Mouse (Mus musculus): ENCODE data around the gene Zfp277. TPM values are rescaled to one million over a fixed set of nuclear protein-coding genes. Genes with fewer than 3 reads are reported as not detected.

Zfp277 gene
- polyA plus RNA-seq, 1 experiment from 2014 or later: 39.0 TPM

DNA sequence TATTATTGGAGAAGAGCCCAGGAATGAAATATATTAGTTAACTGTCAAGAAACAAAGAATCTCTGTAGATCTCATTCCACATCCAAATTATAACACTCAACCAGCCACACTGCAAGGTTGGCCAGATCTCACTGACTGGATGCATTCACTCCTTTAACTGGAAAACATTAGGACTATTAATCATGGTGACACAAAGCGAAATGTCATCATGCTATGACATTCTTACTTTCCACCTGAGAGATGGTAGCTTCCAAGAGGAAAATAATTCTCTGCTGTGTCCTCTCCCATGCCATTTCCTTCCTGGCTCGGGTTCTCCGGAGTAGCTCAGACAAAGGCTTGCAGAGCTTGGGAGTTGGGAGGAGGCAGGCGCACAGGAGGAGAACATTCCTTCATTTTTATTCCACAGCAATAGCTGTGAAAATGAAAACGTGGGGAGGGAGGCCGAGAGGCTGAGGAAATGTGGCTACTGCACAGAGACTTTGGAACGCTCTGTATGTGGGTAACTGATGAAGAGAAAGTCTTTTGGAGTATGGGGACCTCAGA is 17.1 kb upstream of the Zfp277 start:
- DNase-seq (ENCODE audit: low spot score): no peak
- H3K27ac ChIP-seq (replicated peaks): 0 out of 2 replicates have a peak overlapping the region, but pooled peaks have one; percentile 0
- no peaks in the 10 kb centered on the region for H3K36me3 ChIP-seq (replicated peaks)
- H3K4me1 ChIP-seq: peaks cover 52% of the 10 kb centered on the region
- 67% methylated on average over 7 of the region's 7 CpGs for WGBS
- no peaks in the 10 kb centered on the region for H3K27me3 ChIP-seq (replicated peaks; ENCODE audit: low read depth, poor library complexity, severe bottlenecking)
- no peak overlapping the region for H3K4me3 ChIP-seq
- H3K9me3 ChIP-seq: no peaks in the 10 kb centered on the region

GRCm38 (mm10) chr12:40459673-40460265 is 14.1 kb upstream of the Zfp277 start:
- DNase-seq (ENCODE audit: low spot score): no peak
- 75% methylated on average over 6 of the region's 6 CpGs for WGBS
- H3K4me3 ChIP-seq: no peak overlapping the region
- no peaks in the 10 kb centered on the region for H3K9me3 ChIP-seq
- no peaks in the 10 kb centered on the region for H3K27me3 ChIP-seq (replicated peaks; ENCODE audit: low read depth, poor library complexity, severe bottlenecking)
- peaks cover 39% of the 10 kb centered on the region for H3K4me1 ChIP-seq
- H3K27ac ChIP-seq (replicated peaks): no peak overlapping the region
- no peaks in the 10 kb centered on the region for H3K36me3 ChIP-seq (replicated peaks)

- H3K36me3 ChIP-seq (replicated peaks): no peaks in the 10 kb centered on the region
- no peak overlapping the region for H3K4me3 ChIP-seq
- H3K9me3 ChIP-seq: no peaks in the 10 kb centered on the region
- H3K27me3 ChIP-seq (replicated peaks; ENCODE audit: low read depth, poor library complexity, severe bottlenecking): no peaks in the 10 kb centered on the region
- WGBS: 69% methylated on average over 3 of the region's 3 CpGs
- no peak overlapping the region for H3K27ac ChIP-seq (replicated peaks)
- peaks cover 31% of the 10 kb centered on the region for H3K4me1 ChIP-seq
- DNase-seq (ENCODE audit: low spot score): no peak
These were observed 13.3 kb upstream of the Zfp277 start for GRCm38 (mm10) chr12:40458977-40459376.

- Histone ChIP-seq H3K27me3 (replicated peaks; ENCODE audit: low read depth, poor library complexity, severe bottlenecking) (no peaks in the 10 kb centered on the region), H3K36me3 (replicated peaks) (peaks cover 4% of the 10 kb centered on the region; the same call in 1 of the 2 replicates)
- WGBS: 89% methylated on average over 2 of the region's 2 CpGs
These were observed 10.8 kb upstream of the Zfp277 start for GRCm38 (mm10) chr12:40456517-40456916.

GRCm38 (mm10) chr12:40449119-40449795 is 3.6 kb upstream of the Zfp277 start:
- Histone ChIP-seq H3K4me1 (peaks cover 38% of the 10 kb centered on the region), H3K36me3 (replicated peaks) (peaks cover 4% of the 10 kb centered on the region; the same call in 1 of the 2 replicates), H3K9me3 (no peaks in the 10 kb centered on the region), H3K4me3 (no peak overlapping the region), H3K27ac (replicated peaks) (no peak overlapping the region), H3K27me3 (replicated peaks; ENCODE audit: low read depth, poor library complexity, severe bottlenecking) (0 out of 2 replicates have a peak, but pooled peaks cover 4% of the 10 kb centered on the region)
- no peak for DNase-seq (ENCODE audit: low spot score)
- WGBS: 60% methylated on average over 9 of the region's 9 CpGs

More at GRCm38 (mm10) chr12:40456517-40456916, 10.8 kb upstream of the Zfp277 start:
- H3K4me3 ChIP-seq: no peak overlapping the region
- DNase-seq (ENCODE audit: low spot score): no peak
- H3K4me1 ChIP-seq: peaks cover 18% of the 10 kb centered on the region
- no peak overlapping the region for H3K27ac ChIP-seq (replicated peaks)
- no peaks in the 10 kb centered on the region for H3K9me3 ChIP-seq

DNA sequence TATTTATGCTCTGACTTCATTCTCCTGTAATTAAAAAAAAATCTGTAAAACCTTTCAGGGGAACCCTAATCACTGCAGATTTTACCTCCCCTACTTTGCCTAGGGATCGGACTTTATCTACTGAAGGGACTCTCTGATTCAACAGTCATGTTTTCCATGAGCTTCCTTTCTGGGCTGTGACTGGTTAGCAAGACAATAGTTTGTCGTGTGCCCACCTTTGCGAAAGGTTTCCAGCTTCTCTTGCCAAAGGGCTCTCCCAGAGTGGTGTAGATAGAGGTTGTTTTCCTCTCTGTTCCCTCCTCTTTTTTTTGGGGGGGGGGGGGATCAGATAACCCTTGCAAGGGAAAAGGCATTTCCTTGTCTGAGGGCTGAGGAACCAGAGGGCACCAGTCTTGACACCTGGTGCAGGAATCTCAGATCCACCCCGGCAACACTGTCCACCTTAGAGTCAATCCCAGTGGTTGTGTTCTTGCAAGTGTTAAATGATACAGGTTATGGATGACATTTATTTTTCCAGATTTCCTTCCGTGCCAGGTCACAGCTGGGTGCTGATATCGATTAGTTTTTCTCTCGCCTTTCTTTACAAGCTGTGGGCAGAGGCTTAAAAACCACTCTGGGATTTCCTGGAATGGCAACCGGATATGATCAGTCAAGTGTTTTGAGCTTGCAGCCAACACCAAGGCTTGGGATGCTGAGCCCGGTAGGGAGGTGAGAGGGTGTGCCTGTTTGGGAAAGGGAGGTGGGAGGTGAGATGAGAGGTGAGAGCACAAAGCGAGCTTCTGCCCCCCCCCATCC is 2.1 kb upstream of the Zfp277 start:
- Histone ChIP-seq H3K4me1 (peaks cover 39% of the 10 kb centered on the region), H3K36me3 (replicated peaks) (peaks cover 3% of the 10 kb centered on the region; the same call in 1 of the 2 replicates), H3K27ac (replicated peaks) (no peak overlapping the region; the same call in 1 of the 2 replicates), H3K9me3 (no peaks in the 10 kb centered on the region), H3K4me3 (peak overlapping the region; percentile 76), H3K27me3 (replicated peaks; ENCODE audit: low read depth, poor library complexity, severe bottlenecking) (0 out of 2 replicates have a peak, but pooled peaks cover 4% of the 10 kb centered on the region)
- WGBS: 20% methylated on average over 10 of the region's 10 CpGs
- DNase-seq (ENCODE audit: low spot score): no peak

GRCm38 (mm10) chr12:40446450-40447381 is 1.0 kb upstream of the Zfp277 start:
- Histone ChIP-seq H3K9me3 (no peaks in the 10 kb centered on the region), H3K4me3 (peak overlapping the region; percentile 76), H3K36me3 (replicated peaks) (no peaks in the 10 kb centered on the region), H3K4me1 (peaks cover 40% of the 10 kb centered on the region), H3K27me3 (replicated peaks; ENCODE audit: low read depth, poor library complexity, severe bottlenecking) (0 out of 2 replicates have a peak, but pooled peaks cover 4% of the 10 kb centered on the region), H3K27ac (replicated peaks) (peak overlapping the region; percentile 90)
- WGBS: under 1% methylated on average over 44 of the region's 44 CpGs
- peak; percentile 77 for DNase-seq (ENCODE audit: low spot score)

- no peaks in the 10 kb centered on the region for H3K36me3 ChIP-seq (replicated peaks)
- H3K4me1 ChIP-seq: peaks cover 40% of the 10 kb centered on the region
- 0 out of 2 replicates have a peak, but pooled peaks cover 4% of the 10 kb centered on the region for H3K27me3 ChIP-seq (replicated peaks; ENCODE audit: low read depth, poor library complexity, severe bottlenecking)
- 2% methylated on average over 16 of the region's 16 CpGs for WGBS
- DNase-seq (ENCODE audit: low spot score): no peak
- peak overlapping the region; percentile 90 for H3K27ac ChIP-seq (replicated peaks)
- no peaks in the 10 kb centered on the region for H3K9me3 ChIP-seq
- H3K4me3 ChIP-seq: peak overlapping the region; percentile 76
These were observed 496 bp downstream of the Zfp277 start for GRCm38 (mm10) chr12:40445206-40445605.

DNA sequence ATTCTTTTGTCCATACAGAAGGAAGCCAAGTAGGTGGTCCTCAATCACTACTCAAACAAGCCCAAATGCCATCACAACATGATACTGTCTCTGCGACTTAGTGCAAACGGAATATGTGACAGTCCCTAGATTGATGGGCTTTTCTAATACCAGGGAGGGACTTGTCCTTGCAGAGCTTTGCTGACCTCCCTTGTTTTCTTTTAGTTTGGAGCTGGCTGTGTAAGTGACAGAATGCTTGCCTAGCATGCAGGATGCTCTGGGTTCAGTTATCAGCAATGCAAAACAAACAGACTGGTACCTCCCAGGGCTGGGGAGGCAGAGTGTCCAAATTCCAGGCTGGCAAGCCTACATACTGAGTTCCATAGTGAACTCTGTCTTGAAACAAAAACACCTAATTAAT is 7.7 kb downstream of the Zfp277 start:
- Histone ChIP-seq H3K27ac (replicated peaks) (no peak overlapping the region), H3K36me3 (replicated peaks) (no peaks in the 10 kb centered on the region)
- 35% methylated on average over 2 of the region's 2 CpGs for WGBS

DNA sequence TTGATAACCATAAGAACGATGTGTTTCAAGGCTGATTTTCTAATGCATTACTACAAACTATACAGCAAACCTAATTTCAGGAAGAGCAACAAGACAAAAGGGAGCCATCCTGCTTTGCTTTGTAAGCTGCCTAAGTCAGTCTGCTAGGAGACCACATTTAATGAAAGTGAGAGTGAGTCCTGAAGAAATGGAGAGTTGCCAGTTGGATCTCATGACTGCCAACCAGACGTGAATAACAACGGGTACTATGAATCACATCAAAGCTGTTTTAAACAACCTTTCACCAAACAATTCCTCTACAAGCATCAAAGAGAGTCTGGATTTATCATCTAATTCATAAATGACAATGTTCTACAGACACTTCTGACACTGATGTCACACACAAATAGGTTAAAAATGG is 11.6 kb downstream of the Zfp277 start:
- no peak for DNase-seq (ENCODE audit: low spot score)
- H3K9me3 ChIP-seq: no peaks in the 10 kb centered on the region
- H3K36me3 ChIP-seq (replicated peaks): no peaks in the 10 kb centered on the region
- 86% methylated on average over 3 of the region's 3 CpGs for WGBS
- no peaks in the 10 kb centered on the region for H3K27me3 ChIP-seq (replicated peaks; ENCODE audit: low read depth, poor library complexity, severe bottlenecking)
- H3K27ac ChIP-seq (replicated peaks): no peak overlapping the region
- H3K4me3 ChIP-seq: no peak overlapping the region
- peaks cover 51% of the 10 kb centered on the region for H3K4me1 ChIP-seq

More for the DNA sequence above, 7.7 kb downstream of the Zfp277 start:
- DNase-seq (ENCODE audit: low spot score): no peak
- H3K4me3 ChIP-seq: no peak overlapping the region
- H3K4me1 ChIP-seq: peaks cover 25% of the 10 kb centered on the region
- H3K27me3 ChIP-seq (replicated peaks; ENCODE audit: low read depth, poor library complexity, severe bottlenecking): no peaks in the 10 kb centered on the region
- H3K9me3 ChIP-seq: no peaks in the 10 kb centered on the region

DNA sequence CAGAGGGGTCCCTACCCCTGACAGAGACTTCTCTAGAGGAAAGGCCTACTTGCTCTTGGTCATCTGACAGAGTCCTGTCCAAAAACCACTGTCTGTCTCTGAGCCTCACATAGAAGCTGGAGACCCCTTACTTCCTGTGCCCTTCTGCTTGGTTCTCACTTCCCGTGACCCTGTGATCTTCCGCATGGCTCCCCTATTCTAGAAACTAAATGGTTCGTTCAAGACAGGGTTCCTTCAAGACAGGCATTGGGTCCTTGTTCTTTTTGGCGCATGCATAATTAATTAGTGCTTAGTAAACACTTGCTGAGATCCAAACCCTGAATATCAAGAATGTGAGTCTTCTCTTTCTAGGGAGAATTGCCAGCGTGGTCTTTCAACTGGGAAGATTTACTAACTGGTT is 14.6 kb downstream of the Zfp277 start:
- H3K4me3 ChIP-seq: no peak overlapping the region
- WGBS: 63% methylated on average over 5 of the region's 5 CpGs
- no peaks in the 10 kb centered on the region for H3K27me3 ChIP-seq (replicated peaks; ENCODE audit: low read depth, poor library complexity, severe bottlenecking)
- H3K27ac ChIP-seq (replicated peaks): peak overlapping the region; percentile 71
- H3K36me3 ChIP-seq (replicated peaks): no peaks in the 10 kb centered on the region
- H3K9me3 ChIP-seq: no peaks in the 10 kb centered on the region
- DNase-seq (ENCODE audit: low spot score): no peak
- H3K4me1 ChIP-seq: peaks cover 31% of the 10 kb centered on the region

Data from embryonic facial prominence, embryonic 10.5 days (tissue).